Mouse (Mus musculus) embryonic facial prominence, embryonic 15.5 days (tissue): ENCODE measurements at regions not wholly inside any gene's neighbourhood (a gene's known extent, or its start where the extent isn't known, plus 50 kb on each side); places are given as distances from the start of the nearest gene placed in this dataset.

Experiments
- ATAC-seq: fragments of 200-750 bp; cut with Nextera tagmentation; 2 replicates; pipeline ENCODE4 v1.8.0; 2017; ENCODE audit warnings: low read depth, moderate TSS enrichment; ENCODE audit not compliant: insufficient number of reproducible peaks, low FRiP score, low TSS enrichment
- H3K27ac ChIP-seq: fragments of 300-500 bp; sonication (generic); replicated peaks from 2 replicates; pipeline ENCODE4 v1.5.1; 2015; ENCODE audit warnings: mild to moderate bottlenecking, inconsistent platforms
- H3K27me3 ChIP-seq: fragments of 300-500 bp; sonication (generic); 2 replicates; pipeline ENCODE4 v1.6.1; 2015; ENCODE audit warnings: inconsistent platforms
- H3K36me3 ChIP-seq: fragments of 300-500 bp; sonication (generic); 2 replicates; pipeline ENCODE4 v1.6.1; 2015; ENCODE audit warnings: mild to moderate bottlenecking, inconsistent platforms
- H3K4me1 ChIP-seq: fragments of 300-500 bp; sonication (generic); 2 replicates; pipeline ENCODE4 v1.6.1; 2015; ENCODE audit warnings: inconsistent platforms
- H3K4me2 ChIP-seq: fragments of 300-500 bp; sonication (generic); replicated peaks from 2 replicates; pipeline ENCODE4 v1.6.1; 2015; ENCODE audit warnings: mild to moderate bottlenecking, inconsistent platforms
- H3K4me3 ChIP-seq: fragments of 300-500 bp; sonication (generic); replicated peaks from 2 replicates; pipeline ENCODE4 v1.5.1; 2015; ENCODE audit warnings: mild to moderate bottlenecking, inconsistent platforms
- H3K9ac ChIP-seq: fragments of 300-500 bp; sonication (generic); 2 replicates; pipeline ENCODE4 v1.6.1; 2015; ENCODE audit warnings: inconsistent platforms
- H3K9me3 ChIP-seq: fragments of 300-500 bp; sonication (generic); replicated peaks from 2 replicates; pipeline ENCODE4 v1.6.1; 2016; ENCODE audit warnings: inconsistent platforms
- WGBS: fragments of 180-500 bp; shearing (Covaris S2); methylation state at CpG from one replicate; pipeline ENCODE4 v1.1.7; 2015; 5-methylcytosine and 5-hydroxymethylcytosine counted together

DNA sequence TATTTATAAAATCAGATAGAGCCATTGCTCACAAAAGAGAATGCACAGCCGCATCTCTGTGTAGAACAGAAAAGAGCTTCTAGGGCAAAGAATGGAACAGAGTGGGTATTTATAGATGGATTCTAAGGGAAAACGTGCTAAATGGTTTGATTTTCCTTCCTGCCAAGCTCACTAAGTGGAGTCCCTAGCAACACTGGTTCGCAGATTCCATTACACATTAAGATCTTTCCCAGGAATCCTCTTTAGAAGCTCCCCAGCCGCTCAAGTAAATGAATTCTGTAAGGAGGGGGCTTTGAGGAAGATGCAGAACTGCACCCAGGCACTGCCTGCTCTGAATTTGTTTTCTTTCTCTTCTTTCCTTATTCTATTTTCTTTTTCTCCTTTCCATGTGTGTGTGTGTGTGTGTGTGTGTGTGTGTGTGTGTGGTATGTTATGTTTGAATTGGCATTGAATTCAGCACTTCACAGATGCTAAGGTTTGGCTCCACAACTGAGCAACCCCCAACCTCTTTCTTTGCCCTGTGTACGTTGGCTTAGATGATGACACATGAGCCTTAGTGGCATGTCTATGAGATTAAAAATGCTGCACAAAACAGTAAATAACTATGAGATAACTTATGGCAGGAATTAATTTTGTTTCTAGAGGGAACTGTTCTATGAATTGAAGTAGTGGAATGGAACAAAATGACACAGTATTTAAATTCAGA lies 450.5 kb downstream of the Arl4a start:
- no peaks in the 10 kb centered on the region for H3K9me3 ChIP-seq
- no peaks in the 10 kb centered on the region for H3K4me1 ChIP-seq
- no peak overlapping the region for H3K27ac ChIP-seq
- H3K9ac ChIP-seq = no peak overlapping the region
- no peak overlapping the region for H3K4me2 ChIP-seq
- no peaks in the 10 kb centered on the region for H3K36me3 ChIP-seq
- H3K4me3 ChIP-seq = no peak overlapping the region
- H3K27me3 ChIP-seq = no peaks in the 10 kb centered on the region
- ATAC-seq = no peak
- 53% methylated on average over 5 of the region's 5 CpGs for WGBS

- no peak overlapping the region for H3K9ac ChIP-seq
- H3K4me3 ChIP-seq = no peak overlapping the region
- no peaks in the 10 kb centered on the region for H3K9me3 ChIP-seq
- H3K4me2 ChIP-seq = no peak overlapping the region
- H3K27ac ChIP-seq = no peak overlapping the region
- no peaks in the 10 kb centered on the region for H3K4me1 ChIP-seq
- WGBS = 79% methylated on average over 4 of the region's 4 CpGs
- no peaks in the 10 kb centered on the region for H3K36me3 ChIP-seq
- no peak for ATAC-seq
- no peaks in the 10 kb centered on the region for H3K27me3 ChIP-seq
These were observed 451.7 kb downstream of the Arl4a start for GRCm38 (mm10) chr12:39586163-39586562.

GRCm38 (mm10) chr12:39577610-39578009 lies 460.2 kb downstream of the Arl4a start:
- no peak overlapping the region for H3K4me3 ChIP-seq
- no peak for ATAC-seq
- H3K4me1 ChIP-seq = no peaks in the 10 kb centered on the region
- H3K9me3 ChIP-seq = no peaks in the 10 kb centered on the region
- no peaks in the 10 kb centered on the region for H3K27me3 ChIP-seq
- H3K36me3 ChIP-seq = no peaks in the 10 kb centered on the region
- 73% methylated on average over 1 of the region's 1 CpGs for WGBS
- no peak overlapping the region for H3K4me2 ChIP-seq
- H3K27ac ChIP-seq = no peak overlapping the region
- H3K9ac ChIP-seq = no peak overlapping the region

DNA sequence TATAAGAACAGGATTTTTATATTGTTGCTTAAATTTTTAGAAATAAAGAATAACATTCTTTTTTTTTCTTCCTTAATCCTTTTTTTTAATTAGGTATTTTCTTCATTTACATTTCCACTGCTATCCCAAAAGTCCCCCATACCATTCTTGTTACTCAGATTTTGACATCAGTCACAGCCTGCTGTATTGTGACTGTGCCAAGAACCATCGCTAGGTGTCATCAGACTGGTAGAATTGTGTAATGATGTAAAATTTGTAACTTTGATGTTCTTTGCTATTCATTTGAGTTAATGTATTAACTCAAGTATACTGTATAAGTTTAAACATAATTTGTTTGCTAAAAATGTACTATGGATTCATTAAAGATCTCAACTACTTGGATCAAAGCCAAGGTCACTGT lies 465.0 kb downstream of the Arl4a start:
- Histone ChIP-seq H3K9ac (no peak overlapping the region), H3K36me3 (no peaks in the 10 kb centered on the region), H3K27ac (no peak overlapping the region), H3K27me3 (no peaks in the 10 kb centered on the region), H3K9me3 (no peaks in the 10 kb centered on the region), H3K4me1 (no peaks in the 10 kb centered on the region), H3K4me3 (no peak overlapping the region), H3K4me2 (no peak overlapping the region)
- WGBS = 74% methylated on average over 1 of the region's 1 CpGs
- ATAC-seq = no peak

GRCm38 (mm10) chr12:39572147-39572546 lies 465.7 kb downstream of the Arl4a start:
- Histone ChIP-seq H3K9me3 (no peaks in the 10 kb centered on the region), H3K4me1 (no peaks in the 10 kb centered on the region), H3K4me3 (no peak overlapping the region), H3K4me2 (no peak overlapping the region), H3K27ac (no peak overlapping the region), H3K36me3 (no peaks in the 10 kb centered on the region), H3K9ac (no peak overlapping the region), H3K27me3 (no peaks in the 10 kb centered on the region)
- ATAC-seq = no peak
- 88% methylated on average over 1 of the region's 1 CpGs for WGBS

GRCm38 (mm10) chr12:39560734-39561446 lies 476.9 kb downstream of the Arl4a start:
- no peak overlapping the region for H3K9ac ChIP-seq

GRCm38 (mm10) chr12:39558491-39558890 lies 479.3 kb downstream of the Arl4a start:
- Histone ChIP-seq H3K27ac (no peak overlapping the region), H3K4me3 (no peak overlapping the region), H3K9me3 (no peaks in the 10 kb centered on the region), H3K27me3 (no peaks in the 10 kb centered on the region), H3K36me3 (no peaks in the 10 kb centered on the region), H3K9ac (no peak overlapping the region), H3K4me2 (no peak overlapping the region), H3K4me1 (no peaks in the 10 kb centered on the region)
- 96% methylated on average over 3 of the region's 3 CpGs for WGBS
- ATAC-seq = no peak

More at GRCm38 (mm10) chr12:39560734-39561446, 476.9 kb downstream of the Arl4a start:
- Histone ChIP-seq H3K27me3 (no peaks in the 10 kb centered on the region), H3K9me3 (no peaks in the 10 kb centered on the region), H3K27ac (no peak overlapping the region), H3K4me2 (no peak overlapping the region), H3K4me1 (no peaks in the 10 kb centered on the region), H3K36me3 (no peaks in the 10 kb centered on the region), H3K4me3 (no peak overlapping the region)
- 61% methylated on average over 4 of the region's 4 CpGs for WGBS
- no peak for ATAC-seq

GRCm38 (mm10) chr12:39536326-39536725 lies 501.5 kb downstream of the Arl4a start:
- 67% methylated on average over 2 of the region's 2 CpGs for WGBS
- no peaks in the 10 kb centered on the region for H3K4me1 ChIP-seq
- H3K4me2 ChIP-seq = no peak overlapping the region
- H3K27ac ChIP-seq = no peak overlapping the region
- H3K9me3 ChIP-seq = no peaks in the 10 kb centered on the region
- H3K4me3 ChIP-seq = no peak overlapping the region
- no peaks in the 10 kb centered on the region for H3K27me3 ChIP-seq
- no peaks in the 10 kb centered on the region for H3K36me3 ChIP-seq
- ATAC-seq = no peak
- H3K9ac ChIP-seq = no peak overlapping the region

- no peak overlapping the region for H3K4me3 ChIP-seq
- H3K9me3 ChIP-seq = no peaks in the 10 kb centered on the region
- no peaks in the 10 kb centered on the region for H3K27me3 ChIP-seq
- 56% methylated on average over 4 of the region's 4 CpGs for WGBS
- H3K36me3 ChIP-seq = no peaks in the 10 kb centered on the region
- no peak overlapping the region for H3K9ac ChIP-seq
- H3K4me1 ChIP-seq = no peaks in the 10 kb centered on the region
- no peak overlapping the region for H3K27ac ChIP-seq
- ATAC-seq = no peak
- no peak overlapping the region for H3K4me2 ChIP-seq
These were observed 509.7 kb downstream of the Arl4a start for GRCm38 (mm10) chr12:39528121-39528520.

DNA sequence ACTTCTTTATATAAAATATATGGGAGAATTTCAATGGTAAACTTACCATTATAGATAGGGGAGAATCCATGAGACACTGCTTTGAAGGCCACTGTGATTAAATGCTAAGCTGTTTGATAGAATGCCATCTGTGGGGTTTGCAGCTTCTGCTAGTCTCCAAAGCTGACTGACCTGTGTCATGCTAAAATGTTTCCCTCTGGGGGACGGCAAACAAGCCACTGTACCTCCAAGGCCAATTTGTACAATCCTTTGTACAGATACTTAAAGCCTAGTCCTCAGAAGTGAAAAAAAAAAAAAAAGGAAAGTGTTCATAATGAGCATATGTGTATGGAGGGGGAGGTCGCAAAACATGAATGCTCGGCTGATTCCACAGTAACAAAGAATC lies 510.6 kb downstream of the Arl4a start:
- Histone ChIP-seq H3K4me3 (no peak overlapping the region), H3K4me2 (no peak overlapping the region), H3K27me3 (no peaks in the 10 kb centered on the region), H3K9me3 (no peaks in the 10 kb centered on the region), H3K4me1 (no peaks in the 10 kb centered on the region), H3K36me3 (no peaks in the 10 kb centered on the region), H3K27ac (no peak overlapping the region), H3K9ac (no peak overlapping the region)
- 66% methylated on average over 3 of the region's 3 CpGs for WGBS
- ATAC-seq = no peak

GRCm38 (mm10) chr12:39526535-39527215 lies 511.1 kb downstream of the Arl4a start:
- Histone ChIP-seq H3K4me3 (no peak overlapping the region), H3K4me2 (no peak overlapping the region), H3K4me1 (no peaks in the 10 kb centered on the region), H3K27ac (no peak overlapping the region), H3K9ac (no peak overlapping the region), H3K27me3 (no peaks in the 10 kb centered on the region), H3K9me3 (no peaks in the 10 kb centered on the region), H3K36me3 (no peaks in the 10 kb centered on the region)
- 66% methylated on average over 6 of the region's 6 CpGs for WGBS
- ATAC-seq = no peak
